Mouse (Mus musculus) bone marrow, adult 2 months (tissue): ENCODE data around the gene Glrp1.

ENCODE experiments used
- CTCF ChIP-seq: fragments of 200-500 bp; IDR thresholded peaks from 2 replicates; pipeline ENCODE4 v1.5.1; 2011; ENCODE audit warnings: low read length, control low read depth; ENCODE audit not compliant: control insufficient read depth, insufficient read depth
- POLR2A ChIP-seq: fragments of 200-500 bp; IDR thresholded peaks from 2 replicates; pipeline ENCODE4 v1.6.1; 2011; ENCODE audit warnings: low read depth, mild to moderate bottlenecking, control low read depth, low read length, borderline replicate concordance; ENCODE audit not compliant: control insufficient read depth

DNA sequence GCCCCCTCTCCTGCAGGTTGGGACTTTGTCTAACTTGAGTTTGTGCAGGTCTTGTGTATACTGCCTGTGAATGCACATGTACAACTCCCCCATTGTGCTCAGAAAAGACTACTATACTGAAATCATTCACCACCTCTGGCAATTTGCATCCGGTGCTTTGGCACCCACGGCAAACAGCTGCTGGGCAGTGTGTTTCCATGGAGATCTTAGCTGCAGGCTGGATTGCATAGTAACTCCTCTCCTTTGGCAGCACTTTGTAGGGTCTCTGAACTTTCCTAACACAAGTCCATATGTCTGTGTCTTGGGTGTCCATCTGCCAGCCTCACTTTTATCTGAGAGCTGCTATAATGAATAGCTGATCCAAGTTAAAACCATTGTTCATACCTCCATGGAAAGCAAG, 31.7 kb downstream of the Glrp1 start:
- no peak for TF ChIP-seq CTCF
- TF ChIP-seq POLR2A, result no peak
